Mouse (Mus musculus) limb, embryonic 11.5 days (tissue): ENCODE data around the gene Slc25a28. TPM values are rescaled to one million over a fixed set of nuclear protein-coding genes. Genes with fewer than 3 reads are reported as not detected.

Experiments used
- microRNA-seq: library from miRNA; unstranded; fragments of <30 nt; microRNA quantifications from one replicate; pipeline ENCODE4, GENCODE M21; 2016
- polyA plus RNA-seq: library from polyadenylated mRNA; unstranded; fragments of >200 nt; fragmentation: Nextera tagmentation; extraction: Ambion mirVana; gene quantifications from 2 replicates; pipeline ENCODE4 v1.2.1, GENCODE M21; 2014

Gene Slc25a28
- polyA plus RNA-seq, 1 experiment from 2014 or later, result 11.2 TPM

Small RNA genes lying within 50 kb of the gene (microRNA-seq; reads per million reads assigned to microRNA genes)
- not detected for gene Gm22646

Other genes with a start within 250 kb of the Slc25a28 start
- gene Cnnm1, start 234.4 kb downstream of the Slc25a28 start, polyA plus RNA-seq, result 0.17 and 0.48 TPM in 2 replicates
- 41.0 and 45.6 TPM in 2 replicates for gene Got1, start 150.3 kb downstream of the Slc25a28 start, polyA plus RNA-seq
- not detected in 2 replicates for gene Nkx2-3, start 62.6 kb downstream of the Slc25a28 start, polyA plus RNA-seq
- 13.7 and 16.7 TPM in 2 replicates for gene Entpd7, start 14.8 kb upstream of the Slc25a28 start, polyA plus RNA-seq
- gene Cutc, start 78.1 kb upstream of the Slc25a28 start, polyA plus RNA-seq, result 11.6 and 12.3 TPM in 2 replicates
- 9.3 and 11.0 TPM in 2 replicates for gene Cox15, start 78.1 kb upstream of the Slc25a28 start, polyA plus RNA-seq
- gene Abcc2, start 107.3 kb upstream of the Slc25a28 start, polyA plus RNA-seq, result 0.05 and 0.31 TPM in 2 replicates